Mouse (Mus musculus) embryonic facial prominence, embryonic 11.5 days (tissue): ENCODE measurements around the gene Zfp984. TPM values are rescaled to one million over a fixed set of nuclear protein-coding genes. Genes with fewer than 3 reads are reported as not detected.
A peak's percentile ranks its signal among the peaks of the same experiment; 100 is the strongest.
"Not testable (repeated sequence)": the region's sequence is repeated elsewhere in the genome, so short reads cannot be mapped to it uniquely, and the experiment has no call there.

Source experiments
- ATAC-seq: fragments of 200-750 bp; cut with Nextera tagmentation; replicated peaks from 2 replicates; pipeline ENCODE4 v1.8.0; 2017; ENCODE audit warnings: low read depth; ENCODE audit not compliant: insufficient number of reproducible peaks, low FRiP score, low TSS enrichment
- DNase-seq: peaks from one replicate; pipeline ENCODE4 v3.0.0-alpha.2; 2015; ENCODE audit warnings: low spot score
- H3K27ac ChIP-seq: fragments of 300-500 bp; sonication (generic); replicated peaks from 2 replicates; pipeline ENCODE4 v1.5.1; 2014; ENCODE audit warnings: mild to moderate bottlenecking, low read depth, low read length, control low read depth
- H3K27me3 ChIP-seq: fragments of 300-500 bp; sonication (generic); 2 replicates; pipeline ENCODE4 v1.6.1; 2014; ENCODE audit warnings: mild to moderate bottlenecking, low read length, moderate library complexity, mixed read lengths; ENCODE audit not compliant: control insufficient read depth, insufficient read depth
- H3K36me3 ChIP-seq: fragments of 300-500 bp; sonication (generic); replicated peaks from 2 replicates; pipeline ENCODE4 v1.6.1; 2014; ENCODE audit warnings: low read depth, mild to moderate bottlenecking, low read length, moderate library complexity, mixed read lengths; ENCODE audit not compliant: control insufficient read depth, insufficient read depth
- H3K4me1 ChIP-seq: fragments of 300-500 bp; sonication (generic); 2 replicates; pipeline ENCODE4 v1.6.1; 2014; ENCODE audit warnings: low read length, mixed read lengths; ENCODE audit not compliant: control insufficient read depth, insufficient read depth
- H3K4me2 ChIP-seq: fragments of 300-500 bp; sonication (generic); 2 replicates; pipeline ENCODE4 v1.6.1; 2014; ENCODE audit warnings: low read depth, mild to moderate bottlenecking, control low read depth, low read length, moderate library complexity
- H3K4me3 ChIP-seq: fragments of 300-500 bp; sonication (generic); 2 replicates; pipeline ENCODE4 v1.5.1; 2014; ENCODE audit warnings: low read depth, low read length, control low read depth
- H3K9ac ChIP-seq: fragments of 300-500 bp; sonication (generic); replicated peaks from 2 replicates; pipeline ENCODE4 v1.6.1; 2014; ENCODE audit warnings: mild to moderate bottlenecking, control low read depth, low read length
- H3K9me3 ChIP-seq: fragments of 300-500 bp; sonication (generic); replicated peaks from 2 replicates; pipeline ENCODE4 v1.6.1; 2016; ENCODE audit warnings: mild to moderate bottlenecking, low read length, inconsistent platforms, mixed read lengths; ENCODE audit not compliant: control insufficient read depth
- whole genome bisulfite sequencing: fragments of 180-500 bp; shearing (Covaris S2); extraction: QIAGEN DNeasy Blood & Tissue Kit; methylation state at CpG from one replicate; pipeline ENCODE4 v1.1.7; 2014; 5-methylcytosine and 5-hydroxymethylcytosine counted together
- polyA plus RNA-seq: library from polyadenylated mRNA; unstranded; fragments of >200 nt; fragmentation: Nextera tagmentation; extraction: Ambion mirVana; gene quantifications from 2 replicates; pipeline ENCODE4 v1.2.1, GENCODE M21; 2014

Gene Zfp984
- polyA plus RNA-seq: 10.6 and 11.0 TPM in 2 replicates

- H3K9me3 ChIP-seq, H3K36me3 ChIP-seq, H3K27me3 ChIP-seq, H3K4me1 ChIP-seq, H3K27ac ChIP-seq: not testable (repeated sequence)
- Histone ChIP-seq H3K9ac (peak within 1 kb of the TSS; percentile 46), H3K4me2 (peak within 1 kb of the TSS; percentile 58), H3K4me3 (peak within 1 kb of the TSS; percentile 37)
- peak; percentile 72 for ATAC-seq
- peak; percentile 70 for DNase-seq
- WGBS: 10% methylated on average over 15 of the region's 15 CpGs
These were observed at the start of gene Zfp984 for GRCm38 (mm10) chr4:147809292-147809965. TSS of gene Zfp984 (minus strand) at chr4:147809788.

- no peaks in the 10 kb centered on the region for H3K4me1 ChIP-seq
- H3K9me3 ChIP-seq: no peaks in the 10 kb centered on the region
- ATAC-seq (no peak), DNase-seq (no peak)
- no peak overlapping the region for H3K9ac ChIP-seq
- no peak overlapping the region for H3K27ac ChIP-seq
- no peaks in the 10 kb centered on the region for H3K36me3 ChIP-seq
- H3K4me3 ChIP-seq: no peak overlapping the region
- no peaks in the 10 kb centered on the region for H3K27me3 ChIP-seq
- WGBS: 71% methylated on average over 2 of the region's 2 CpGs
- H3K4me2 ChIP-seq: no peak overlapping the region
These were observed 41.2 kb upstream of the Zfp984 start for GRCm38 (mm10) chr4:147850776-147851175.

GRCm38 (mm10) chr4:147848584-147848991, 39.0 kb upstream of the Zfp984 start:
- H3K36me3 ChIP-seq: peaks cover 2% of the 10 kb centered on the region
- 10% methylated on average over 4 of the region's 4 CpGs for WGBS
- no peak overlapping the region for H3K27ac ChIP-seq
- H3K4me3 ChIP-seq: peak overlapping the region; percentile 65
- ATAC-seq: peak; percentile 56
- H3K4me1 ChIP-seq: no peaks in the 10 kb centered on the region
- H3K9me3 ChIP-seq: no peaks in the 10 kb centered on the region
- H3K4me2 ChIP-seq: peak overlapping the region; percentile 29
- peak overlapping the region; percentile 18; the same call in 1 of the 2 replicates for H3K9ac ChIP-seq
- DNase-seq: no peak
- H3K27me3 ChIP-seq: no peaks in the 10 kb centered on the region

GRCm38 (mm10) chr4:147847614-147848583, 38.3 kb upstream of the Zfp984 start, which contains the start of gene Zfp933:
TSS of gene Zfp933 (minus strand) at chr4:147848366.
- no peak within 1 kb of the TSS for H3K27ac ChIP-seq
- H3K4me1 ChIP-seq: no peaks in the 10 kb centered on the region
- ATAC-seq (peak; percentile 91), DNase-seq (peak; percentile 96)
- no peaks in the 10 kb centered on the region for H3K9me3 ChIP-seq
- peak within 1 kb of the TSS; percentile 65 for H3K4me3 ChIP-seq
- H3K4me2 ChIP-seq: peak within 1 kb of the TSS; percentile 39
- peak within 1 kb of the TSS; percentile 50 for H3K9ac ChIP-seq
- peaks cover 2% of the 10 kb centered on the region for H3K36me3 ChIP-seq
- 5% methylated on average over 23 of the region's 23 CpGs for WGBS
- H3K27me3 ChIP-seq: no peaks in the 10 kb centered on the region

- 97% methylated on average over 3 of the region's 3 CpGs for WGBS
- Histone ChIP-seq H3K9ac (no peak overlapping the region), H3K4me1 (no peaks in the 10 kb centered on the region), H3K27me3 (no peaks in the 10 kb centered on the region), H3K9me3 (no peaks in the 10 kb centered on the region), H3K4me2 (no peak overlapping the region), H3K27ac (no peak overlapping the region), H3K4me3 (no peak overlapping the region), H3K36me3 (peaks cover 2% of the 10 kb centered on the region)
- DNase-seq (no peak), ATAC-seq (no peak)
These were observed 33.3 kb upstream of the Zfp984 start for GRCm38 (mm10) chr4:147842871-147843270.

GRCm38 (mm10) chr4:147839282-147839681, 29.7 kb upstream of the Zfp984 start:
- not testable (repeated sequence) for H3K27me3 ChIP-seq, H3K4me3 ChIP-seq, DNase-seq, H3K36me3 ChIP-seq, H3K4me1 ChIP-seq, H3K9me3 ChIP-seq, ATAC-seq, H3K27ac ChIP-seq, H3K9ac ChIP-seq, H3K4me2 ChIP-seq
- WGBS: 100% methylated on average over 7 of the region's 26 CpGs

- 92% methylated on average over 4 of the region's 4 CpGs for WGBS
- ATAC-seq: no peak
- Histone ChIP-seq H3K4me2 (no peak overlapping the region), H3K4me1 (no peaks in the 10 kb centered on the region), H3K36me3 (peaks cover 13% of the 10 kb centered on the region), H3K4me3 (no peak overlapping the region), H3K9me3 (no peaks in the 10 kb centered on the region; the same call in 1 of the 2 replicates), H3K27ac (no peak overlapping the region), H3K9ac (no peak overlapping the region), H3K27me3 (no peaks in the 10 kb centered on the region)
- no peak for DNase-seq
These were observed 14.8 kb upstream of the Zfp984 start for GRCm38 (mm10) chr4:147824389-147824788.
